Mouse (Mus musculus) frontal cortex, postnatal 36 days (tissue): ENCODE results near the gene Il6st.

ENCODE experiments used
- DNase-seq, 2 experiments: peaks; one replicate each; pipeline ENCODE4 v3.0.0; 2022; ENCODE audit warnings: low spot score in 2 of 2

Gene Il6st

DNA sequence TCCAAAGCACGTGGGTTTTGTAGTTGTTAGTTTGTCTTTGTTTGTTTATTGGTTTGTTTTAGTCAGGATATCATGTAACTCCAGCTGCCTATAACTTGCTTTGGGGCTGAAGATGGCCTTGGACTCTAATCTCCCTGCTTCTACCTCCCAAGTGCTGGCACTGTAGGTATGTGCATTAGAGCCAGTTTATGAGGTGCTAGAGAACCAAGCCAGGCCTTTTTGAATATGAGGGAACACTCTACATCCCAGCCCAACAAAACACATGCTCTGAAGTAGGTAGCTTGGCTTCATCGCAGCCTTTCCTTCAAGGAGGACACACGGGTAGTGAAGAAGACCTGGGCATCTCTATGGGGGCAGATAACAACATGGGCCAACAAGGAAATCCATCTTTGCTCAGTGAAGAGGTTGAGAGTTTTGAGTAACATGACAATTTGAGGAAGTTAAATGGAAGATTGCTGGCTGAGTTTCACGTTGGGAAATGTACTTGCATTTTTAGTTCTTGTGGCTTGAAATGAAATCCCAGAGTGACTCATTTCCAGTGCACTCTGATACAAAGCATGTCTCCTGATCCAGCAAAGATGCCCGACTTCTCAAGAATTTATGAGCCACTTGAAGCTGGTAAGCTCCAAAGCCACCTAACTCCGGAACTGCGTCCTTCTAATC lies 20.9 kb upstream of the Il6st start:
- DNase-seq: no peak

DNA sequence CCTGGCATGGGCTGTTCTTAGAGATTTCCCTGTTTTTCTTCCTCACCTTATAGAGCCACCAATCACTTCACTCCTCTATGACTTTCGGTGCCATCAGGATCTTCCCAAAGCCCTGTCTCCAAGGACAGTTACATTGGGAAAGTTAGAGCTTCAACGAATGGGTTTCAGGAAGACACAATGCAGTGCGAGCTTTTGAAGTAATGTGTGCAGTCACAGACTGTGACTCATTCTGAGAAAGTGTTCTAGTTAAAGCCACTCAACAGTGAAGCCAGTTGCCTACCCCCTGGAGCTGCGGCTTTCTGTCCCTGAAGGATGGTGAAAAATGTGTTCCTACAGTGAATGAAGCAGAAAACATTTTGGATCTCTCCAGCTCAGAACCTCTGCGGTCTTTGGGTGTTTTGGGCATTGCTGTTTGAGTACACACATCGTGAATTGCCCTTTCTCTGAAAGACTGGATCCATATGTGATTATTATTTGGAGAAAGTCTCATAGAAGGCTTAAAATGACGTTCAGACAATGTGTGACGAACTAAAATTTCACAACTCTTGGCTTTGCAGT lies 16.7 kb upstream of the Il6st start:
- no peak for DNase-seq

DNA sequence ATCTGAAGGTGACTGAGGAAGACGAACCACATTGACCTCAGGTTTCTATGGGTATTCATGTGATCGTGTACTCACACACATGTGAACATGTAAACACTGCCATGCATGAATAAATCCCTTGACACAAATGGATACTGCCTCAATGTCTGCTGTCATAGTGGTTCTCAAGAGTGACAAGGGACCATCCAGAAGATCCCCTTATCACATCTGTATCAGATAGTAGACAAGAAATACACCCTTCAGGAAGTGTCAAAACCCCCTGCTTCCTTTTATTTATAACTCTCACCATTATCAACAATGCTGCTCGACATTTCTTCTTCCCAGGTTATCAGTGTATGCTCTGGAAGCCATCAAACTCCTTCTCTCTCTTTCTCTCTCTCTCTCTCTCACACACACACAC lies 13.7 kb upstream of the Il6st start:
- no peak for DNase-seq

- no peak for DNase-seq
These were observed 6.5 kb upstream of the Il6st start for GRCm38 (mm10) chr13:112457366-112457765.

- DNase-seq: no peak
These were observed 5.9 kb upstream of the Il6st start for GRCm38 (mm10) chr13:112458016-112458415.

GRCm38 (mm10) chr13:112458435-112459018 lies 5.3 kb upstream of the Il6st start:
- DNase-seq: no peak

GRCm38 (mm10) chr13:112459956-112460355 lies 3.9 kb upstream of the Il6st start:
- DNase-seq: no peak

DNA sequence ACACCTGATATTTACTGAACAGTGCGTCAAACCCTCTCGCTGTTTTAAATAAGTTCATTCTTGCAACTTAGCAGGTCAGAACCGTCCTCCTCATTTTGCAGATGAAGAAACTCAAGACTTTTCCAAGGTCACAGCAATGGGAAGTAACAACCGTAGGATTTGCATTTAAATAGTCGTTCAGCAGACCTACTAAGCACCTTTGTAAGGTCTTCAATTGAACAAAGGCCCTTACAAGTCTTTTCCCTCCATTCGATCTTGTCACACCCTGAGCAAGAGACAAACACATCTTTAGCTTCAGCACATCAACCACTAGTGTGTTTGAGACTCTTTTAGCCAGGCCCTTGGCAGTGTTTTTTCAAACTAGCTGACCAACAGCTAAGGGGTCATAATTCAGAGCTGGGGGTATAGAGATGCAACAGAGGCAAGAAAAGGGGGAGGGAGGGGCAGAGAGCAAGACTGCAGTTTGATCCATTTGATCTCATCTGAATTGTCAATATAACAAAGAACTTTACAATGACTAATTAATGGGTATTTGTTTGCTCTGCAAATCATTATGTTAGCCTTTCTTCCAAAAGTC lies 1.4 kb upstream of the Il6st start:
- DNase-seq: no peak

- no peak for DNase-seq
These were observed 500 bp upstream of the Il6st start for GRCm38 (mm10) chr13:112463337-112463802.

GRCm38 (mm10) chr13:112464626-112465287 lies 887 bp downstream of the Il6st start:
- DNase-seq: no peak

GRCm38 (mm10) chr13:112465585-112465984 lies 1.7 kb downstream of the Il6st start:
- no peak for DNase-seq

DNA sequence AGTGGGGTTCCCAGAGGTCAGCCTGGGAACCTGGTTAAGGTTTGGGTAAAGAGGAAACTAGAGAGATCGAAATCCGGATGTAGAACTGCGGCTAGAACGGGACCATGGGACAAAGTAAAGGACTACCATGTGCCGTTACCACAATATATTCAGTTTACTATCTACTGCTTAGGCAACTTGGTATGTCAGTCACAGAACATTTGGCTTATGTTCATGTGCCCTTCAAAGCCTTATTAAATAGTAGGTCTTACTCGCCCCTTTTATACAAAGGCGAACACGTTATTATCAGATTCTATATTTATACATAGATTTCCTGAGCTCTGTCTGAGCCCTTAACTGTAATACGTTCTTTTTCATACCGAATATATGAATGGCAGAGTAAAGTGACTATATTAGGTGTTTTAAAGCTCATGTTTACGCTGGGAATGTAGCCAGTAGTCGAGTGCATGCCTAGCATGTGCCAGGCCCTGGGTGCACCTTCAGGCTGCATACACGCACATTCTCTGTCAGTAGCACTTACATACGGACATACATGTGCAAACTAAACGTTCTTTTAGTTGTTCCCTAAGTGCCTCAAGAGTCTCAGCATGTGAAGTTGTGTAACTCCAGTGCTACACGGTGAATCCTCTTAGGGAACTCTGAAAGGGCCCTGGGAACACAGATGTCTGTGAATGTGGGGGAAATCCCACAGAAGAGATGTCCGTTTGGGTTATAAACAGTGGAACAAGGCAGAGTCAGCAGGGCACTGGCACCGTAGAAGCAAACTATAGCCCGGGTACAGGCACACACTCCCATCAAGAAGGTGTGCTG lies 2.5 kb downstream of the Il6st start:
- DNase-seq: no peak

DNA sequence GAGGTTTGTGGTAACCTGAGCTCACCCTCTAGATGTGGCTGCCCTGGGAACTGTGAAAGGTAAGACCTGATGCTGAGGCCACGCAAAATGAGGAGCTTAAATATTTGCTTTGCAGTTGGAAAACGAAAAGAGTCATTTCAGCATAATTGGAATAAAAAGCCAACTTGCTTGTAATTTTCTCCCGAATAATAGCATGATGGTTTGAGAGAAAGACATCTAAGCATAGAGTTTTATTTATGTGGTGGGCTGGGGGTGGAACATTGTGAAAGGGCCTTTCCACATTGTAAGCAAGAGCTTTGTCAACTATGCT lies 3.0 kb downstream of the Il6st start:
- no peak for DNase-seq

DNA sequence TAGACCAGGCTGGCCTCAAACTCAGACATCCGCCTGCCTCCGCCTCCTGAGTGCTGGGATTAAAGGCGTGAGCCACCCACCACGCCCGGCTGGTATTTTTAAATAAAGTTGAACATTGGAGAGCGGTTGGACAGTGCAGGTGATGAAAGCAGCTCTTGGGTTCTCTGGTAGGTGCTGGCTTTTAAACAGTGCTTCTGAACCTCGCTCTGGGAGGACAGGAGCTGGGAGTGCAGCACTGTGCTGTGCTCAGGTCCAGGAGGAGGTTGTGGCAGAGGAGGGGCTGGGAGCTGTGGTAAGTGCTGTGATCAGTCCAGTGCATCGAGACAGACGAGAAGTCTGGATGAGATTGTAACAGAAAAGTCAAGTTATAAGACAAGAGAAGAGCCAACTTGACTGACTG lies 3.5 kb downstream of the Il6st start:
- no peak for DNase-seq

DNA sequence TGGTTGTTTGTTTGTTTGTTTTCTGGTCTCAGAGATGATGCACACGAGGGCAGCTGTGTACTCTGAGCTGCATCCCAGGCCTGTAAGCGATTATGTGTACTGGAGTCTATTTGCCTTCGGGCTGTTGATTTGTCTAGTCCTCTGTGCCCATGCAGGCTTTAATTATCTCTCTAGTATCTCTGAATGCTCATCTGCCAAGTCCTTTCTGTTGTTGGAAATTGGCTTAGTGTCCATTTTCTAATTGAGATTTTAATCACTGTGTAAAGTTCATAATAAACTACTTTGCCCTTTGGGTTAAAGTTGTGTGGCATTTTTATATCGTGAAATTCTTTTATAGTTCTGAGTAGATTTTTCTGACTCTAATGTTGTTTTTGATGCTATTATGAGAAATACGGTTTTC lies 5.6 kb downstream of the Il6st start:
- no peak for DNase-seq

DNA sequence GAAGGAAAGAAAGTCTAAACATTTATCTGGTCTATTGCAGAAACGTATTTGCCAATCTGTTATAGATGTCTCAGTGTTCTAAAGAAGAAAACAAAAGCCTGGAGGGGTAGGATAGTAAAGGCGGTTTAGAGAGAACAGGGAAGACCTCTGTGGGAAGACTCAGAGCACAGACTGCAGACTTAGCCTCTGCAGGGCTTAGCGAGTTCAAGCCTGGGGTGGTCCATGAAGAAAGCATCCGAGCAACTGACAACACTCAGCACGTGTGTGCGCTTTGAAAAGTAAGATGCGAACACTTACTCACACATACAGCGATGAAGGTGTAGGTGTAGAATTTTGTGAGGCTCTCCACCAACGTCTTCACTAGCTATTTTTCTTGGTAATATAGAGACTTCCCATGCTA lies 7.3 kb downstream of the Il6st start:
- DNase-seq: no peak

DNA sequence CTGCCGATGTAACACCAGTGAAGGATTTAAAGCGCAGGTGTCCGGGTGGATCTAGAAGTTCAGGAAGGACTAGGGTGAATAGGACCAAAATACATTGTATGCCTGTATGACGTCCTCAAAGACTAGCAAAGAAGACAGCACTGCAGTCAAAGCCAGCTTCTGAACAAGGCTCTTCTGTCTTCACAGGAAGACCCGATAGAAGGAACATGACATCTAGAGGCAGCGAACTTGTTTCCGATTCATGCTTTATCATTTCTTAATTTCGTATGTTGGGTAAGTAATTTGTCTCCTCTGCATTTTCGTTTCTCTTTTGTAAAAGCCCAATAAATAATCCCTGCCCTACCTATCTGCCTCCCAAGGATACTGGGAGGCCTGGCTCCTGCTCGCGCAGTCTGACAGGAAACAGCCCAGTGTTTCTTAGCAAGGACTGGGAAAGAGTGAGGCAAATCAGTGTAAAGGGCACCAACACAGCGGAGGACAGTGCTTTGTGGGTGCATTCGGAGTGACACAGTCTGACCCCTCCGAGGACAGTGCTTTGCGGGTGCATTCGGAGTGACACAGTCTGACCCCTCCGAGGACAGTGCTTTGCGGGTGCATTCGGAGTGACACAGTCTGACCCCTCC lies 8.6 kb downstream of the Il6st start:
- DNase-seq: no peak

DNA sequence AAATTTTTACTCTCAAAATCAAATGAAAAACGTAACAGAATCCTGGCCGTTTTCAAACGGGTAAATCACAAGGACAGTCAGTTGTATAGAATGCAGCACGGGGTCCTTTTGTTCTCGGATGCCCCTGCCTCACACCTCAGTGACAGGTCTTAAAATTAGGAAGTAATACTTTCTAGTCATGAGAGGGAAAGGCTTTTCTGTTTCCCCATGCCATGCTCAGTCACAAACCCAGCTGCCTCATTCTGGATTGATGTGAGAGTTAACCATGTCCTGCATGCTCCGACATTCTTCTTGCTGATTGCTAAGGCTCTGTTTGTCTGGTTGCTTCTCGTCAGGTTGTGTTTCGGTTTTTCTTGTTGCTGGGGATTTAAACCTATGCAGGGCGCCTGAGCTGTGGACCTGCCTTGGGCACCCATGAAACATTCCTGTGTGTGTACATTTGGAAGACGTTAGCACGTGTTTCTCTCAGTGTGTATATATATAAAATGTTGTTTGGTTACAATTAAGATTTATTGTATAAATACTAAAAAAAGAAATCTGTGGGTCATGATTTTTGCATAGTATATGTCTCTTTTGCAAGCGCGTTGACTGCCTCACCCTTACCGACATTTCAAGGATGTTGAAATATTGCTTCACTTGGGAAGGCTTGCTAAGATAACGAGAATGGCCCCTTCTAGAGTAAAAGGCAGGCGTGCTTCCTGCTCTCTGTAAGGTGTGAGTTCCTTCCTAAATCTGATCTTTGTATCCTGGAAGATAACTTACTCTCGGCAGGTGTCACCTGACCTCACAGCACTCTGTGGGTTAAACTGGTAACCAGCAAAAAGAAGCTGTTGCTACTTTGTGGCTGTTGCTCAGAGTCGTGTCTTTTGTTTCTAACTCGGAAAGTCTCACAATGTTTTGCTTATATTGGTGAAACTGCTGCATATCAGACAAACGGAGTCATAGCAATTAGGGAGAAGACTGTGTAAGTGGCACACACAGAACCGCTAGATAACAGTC lies 10.2 kb downstream of the Il6st start:
- no peak for DNase-seq

DNA sequence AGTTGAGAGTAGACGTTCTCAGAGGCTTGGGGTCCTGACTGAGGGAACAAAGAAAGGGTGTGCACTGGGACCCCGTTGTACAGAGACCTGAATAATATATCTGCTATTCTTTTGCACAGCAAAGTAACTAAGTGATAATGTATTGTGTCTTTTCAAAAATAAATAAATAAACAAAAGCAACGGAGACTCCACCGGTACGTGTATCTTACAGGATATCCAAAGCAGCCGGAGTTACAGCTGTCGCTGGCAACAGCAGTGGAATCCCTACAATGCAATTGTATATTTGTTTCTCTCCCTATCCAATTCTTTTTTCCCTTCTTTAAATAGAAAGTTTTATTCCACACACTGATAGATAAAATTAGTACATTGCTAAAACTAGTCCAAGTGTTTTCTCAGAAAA lies 15.2 kb downstream of the Il6st start:
- no peak for DNase-seq

DNA sequence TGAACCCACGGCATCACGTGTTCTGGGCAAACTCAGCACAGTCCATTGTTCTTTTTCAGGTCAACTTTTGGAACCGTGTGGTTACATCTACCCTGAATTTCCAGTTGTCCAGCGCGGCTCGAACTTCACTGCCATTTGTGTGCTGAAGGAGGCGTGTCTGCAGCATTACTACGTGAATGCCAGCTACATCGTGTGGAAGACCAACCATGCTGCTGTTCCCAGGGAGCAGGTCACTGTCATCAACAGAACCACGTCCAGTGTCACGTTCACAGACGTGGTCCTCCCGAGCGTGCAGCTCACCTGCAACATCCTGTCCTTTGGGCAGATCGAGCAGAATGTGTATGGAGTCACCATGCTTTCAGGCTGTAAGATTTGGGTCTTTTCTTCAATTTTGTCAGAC lies 16.1 kb downstream of the Il6st start:
- DNase-seq: no peak
